Mouse (Mus musculus): ENCODE results near the gene Arl5c. TPM values are rescaled to one million over a fixed set of nuclear protein-coding genes. Genes with fewer than 3 reads are reported as not detected.
"Not testable (repeated sequence)": the region's sequence is repeated elsewhere in the genome, so short reads cannot be mapped to it uniquely, and the experiment has no call there.

Arl5c gene
- polyA plus RNA-seq, 1 experiment: 28.9 TPM

DNA sequence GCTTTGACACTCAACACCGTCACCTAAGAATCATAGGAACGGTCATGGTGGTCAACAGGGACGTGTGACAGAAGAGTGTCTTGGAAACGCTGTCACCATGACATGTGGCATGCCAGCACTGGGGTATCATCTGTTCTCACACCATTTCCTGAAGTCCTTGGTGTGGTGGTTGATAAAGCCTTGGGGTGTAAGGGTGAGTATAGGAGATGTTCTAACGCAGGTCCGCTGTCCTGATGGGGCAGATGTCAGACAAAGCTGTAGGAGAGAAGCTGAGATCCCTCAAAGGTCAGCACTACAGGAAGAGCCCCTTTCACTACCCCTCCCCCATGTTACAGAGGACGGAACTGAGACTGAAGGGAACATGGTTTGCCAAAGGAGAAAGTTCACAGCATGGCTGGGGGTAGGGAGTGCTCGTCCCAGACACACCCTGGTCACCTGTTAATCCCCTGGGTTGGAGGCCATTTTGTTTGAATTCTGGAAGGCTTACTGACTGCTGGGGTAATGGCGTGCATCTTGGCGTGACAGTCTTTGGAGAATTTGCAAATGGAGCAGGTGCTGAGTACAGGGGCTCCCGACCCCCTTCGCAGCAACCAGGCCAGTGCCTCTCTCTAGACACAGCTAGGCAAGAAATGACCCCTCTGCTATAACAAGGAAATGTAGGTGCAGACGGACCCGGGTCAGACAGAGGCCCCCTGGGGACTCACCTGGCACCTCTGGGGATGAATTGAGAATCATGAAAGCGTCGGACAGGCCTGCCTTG, 42.6 kb downstream of the Arl5c start:
- H3K4me3 ChIP-seq (ENCODE audit: extremely low read depth, insufficient read depth, insufficient read length): no peak overlapping the region
- 77% methylated on average over 16 of the region's 16 CpGs for WGBS
- peaks cover 5% of the 10 kb centered on the region; the same call in 1 of the 2 replicates for H3K4me1 ChIP-seq (ENCODE audit: control insufficient read depth, insufficient read depth, insufficient read length)
- no peaks in the 10 kb centered on the region for H3K27me3 ChIP-seq (ENCODE audit: control insufficient read depth, insufficient read depth, low read length)
- H3K36me3 ChIP-seq (ENCODE audit: control insufficient read depth, insufficient read depth, low read length): no peaks in the 10 kb centered on the region
- TF ChIP-seq POLR2A (IDR thresholded peaks at IDR 0.05; ENCODE audit: low read depth, low read length): no peak
- TF ChIP-seq CTCF (IDR thresholded peaks at IDR 0.05; ENCODE audit: extremely low read depth, insufficient read depth, insufficient read length, insufficient replicate concordance): no peak
- no peak overlapping the region for H3K27ac ChIP-seq (ENCODE audit: insufficient read depth, low read length)
- DNase-seq (ENCODE audit: low read depth in 1 of 2, low spot score in 2 of 2): no peak

DNA sequence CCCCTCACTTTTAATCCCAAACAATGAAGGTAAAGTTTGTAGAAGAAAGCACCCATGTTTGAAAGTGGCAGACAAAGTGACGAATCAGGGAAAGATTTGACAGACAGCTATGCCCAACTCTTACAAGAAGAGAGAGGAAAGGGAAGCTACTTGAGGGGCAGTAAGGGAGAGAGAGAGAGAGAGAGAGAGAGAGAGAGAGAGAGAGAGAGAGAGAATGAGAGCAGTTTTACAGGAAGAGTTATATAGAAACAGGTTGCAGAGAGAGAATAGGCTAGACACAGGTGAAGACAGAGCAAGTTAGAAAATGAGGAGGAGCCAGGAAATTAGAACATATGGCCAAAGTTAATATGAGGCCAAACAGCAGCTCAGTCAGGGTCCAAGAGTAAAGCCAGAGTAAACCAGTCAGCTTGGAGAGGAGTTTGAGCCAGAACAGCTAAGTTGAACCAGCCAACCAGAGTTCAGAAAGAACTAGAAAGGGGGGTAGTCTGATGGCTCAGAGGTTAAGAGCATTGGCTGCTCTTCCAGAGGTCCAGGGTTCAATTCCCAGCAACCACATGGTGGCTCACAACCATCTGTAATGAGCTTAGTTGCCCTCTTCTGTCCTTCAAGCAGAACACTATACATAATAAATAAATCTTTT, 43.5 kb downstream of the Arl5c start:
- no peak for DNase-seq (ENCODE audit: low read depth in 1 of 2, low spot score in 2 of 2)
- Histone ChIP-seq H3K27me3 (ENCODE audit: control insufficient read depth, insufficient read depth, low read length) (no peaks in the 10 kb centered on the region), H3K4me3 (ENCODE audit: extremely low read depth, insufficient read depth, insufficient read length) (no peak overlapping the region), H3K36me3 (ENCODE audit: control insufficient read depth, insufficient read depth, low read length) (no peaks in the 10 kb centered on the region), H3K4me1 (ENCODE audit: control insufficient read depth, insufficient read depth, insufficient read length) (peaks cover 5% of the 10 kb centered on the region; the same call in 1 of the 2 replicates), H3K27ac (ENCODE audit: insufficient read depth, low read length) (no peak overlapping the region)
- no peak for TF ChIP-seq POLR2A (IDR thresholded peaks at IDR 0.05; ENCODE audit: low read depth, low read length)
- TF ChIP-seq CTCF (IDR thresholded peaks at IDR 0.05; ENCODE audit: extremely low read depth, insufficient read depth, insufficient read length, insufficient replicate concordance): no peak
- 86% methylated on average over 1 of the region's 1 CpGs for WGBS

DNA sequence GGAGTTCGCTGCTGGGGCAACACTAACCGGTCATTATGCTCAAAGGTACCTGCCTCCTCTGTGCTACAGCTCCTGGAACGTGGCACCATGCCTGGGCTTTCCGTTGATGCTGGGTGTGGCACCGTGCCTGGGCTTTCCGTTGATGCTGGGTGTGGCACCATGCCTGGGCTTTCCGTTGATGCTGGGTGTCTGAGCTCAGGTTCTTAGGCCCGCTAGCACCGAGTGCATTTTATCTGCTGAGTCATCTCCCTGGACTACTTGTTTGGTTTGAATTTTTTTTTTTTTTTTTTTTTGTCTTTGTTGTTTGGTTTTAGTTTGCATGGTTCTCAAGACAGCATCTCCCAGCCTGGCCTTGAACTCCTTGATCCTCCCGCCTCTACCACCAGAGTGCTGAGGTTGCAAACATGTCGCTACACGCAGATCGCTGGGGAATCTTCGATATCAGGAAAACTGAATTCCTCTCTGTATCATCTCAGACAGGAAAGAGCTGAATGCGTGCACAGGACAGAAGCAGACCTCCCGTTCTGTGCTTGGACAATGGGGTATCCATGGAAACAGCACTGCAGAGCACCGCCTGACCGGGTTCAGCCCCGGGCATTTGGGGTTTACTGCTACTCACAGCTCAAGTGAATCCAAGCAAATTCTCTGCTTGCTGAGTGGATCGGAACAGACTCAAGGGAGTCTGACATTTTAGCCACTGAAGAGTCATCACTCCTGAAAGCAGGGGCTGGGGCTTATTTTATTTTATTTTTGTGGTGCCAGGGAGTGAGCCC, 46.1 kb downstream of the Arl5c start:
- Histone ChIP-seq H3K27ac (ENCODE audit: insufficient read depth, low read length) (no peak overlapping the region), H3K4me3 (ENCODE audit: extremely low read depth, insufficient read depth, insufficient read length) (no peak overlapping the region), H3K4me1 (ENCODE audit: control insufficient read depth, insufficient read depth, insufficient read length) (peaks cover 8% of the 10 kb centered on the region; the same call in 1 of the 2 replicates), H3K27me3 (ENCODE audit: control insufficient read depth, insufficient read depth, low read length) (no peaks in the 10 kb centered on the region), H3K36me3 (ENCODE audit: control insufficient read depth, insufficient read depth, low read length) (no peaks in the 10 kb centered on the region)
- TF ChIP-seq CTCF (IDR thresholded peaks at IDR 0.05; ENCODE audit: extremely low read depth, insufficient read depth, insufficient read length, insufficient replicate concordance) (no peak), POLR2A (IDR thresholded peaks at IDR 0.05; ENCODE audit: low read depth, low read length) (no peak)
- WGBS: 73% methylated on average over 20 of the region's 20 CpGs
- no peak for DNase-seq (ENCODE audit: low read depth in 1 of 2, low spot score in 2 of 2)

DNA sequence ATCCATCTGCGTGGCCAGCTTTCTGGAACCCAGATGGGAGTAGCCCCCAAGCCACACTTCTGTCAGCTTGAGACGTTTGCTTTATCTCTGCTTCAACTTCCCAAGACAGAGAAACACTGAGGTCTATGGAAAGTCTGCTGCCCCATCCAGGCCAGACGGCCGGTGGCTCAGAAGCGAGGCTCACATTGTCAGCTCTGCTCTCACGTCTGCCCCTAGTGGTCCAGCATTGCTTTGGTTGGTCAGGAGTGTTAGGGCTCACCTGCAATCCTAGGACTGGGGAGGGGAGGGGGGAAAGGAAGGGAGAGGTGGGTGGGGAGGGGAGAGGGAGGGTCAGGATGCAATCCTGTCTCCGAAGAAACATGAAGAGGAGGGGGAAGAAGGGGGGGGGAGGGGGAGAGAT, 48.6 kb downstream of the Arl5c start:
- Histone ChIP-seq H3K36me3 (ENCODE audit: control insufficient read depth, insufficient read depth, low read length) (no peaks in the 10 kb centered on the region), H3K4me3 (ENCODE audit: extremely low read depth, insufficient read depth, insufficient read length) (no peak overlapping the region), H3K27me3 (ENCODE audit: control insufficient read depth, insufficient read depth, low read length) (no peaks in the 10 kb centered on the region), H3K27ac (ENCODE audit: insufficient read depth, low read length) (no peak overlapping the region), H3K4me1 (ENCODE audit: control insufficient read depth, insufficient read depth, insufficient read length) (peaks cover 3% of the 10 kb centered on the region; the same call in 1 of the 2 replicates)
- peak; percentile 15 to 47 for DNase-seq (ENCODE audit: low read depth in 1 of 2, low spot score in 2 of 2)
- TF ChIP-seq CTCF (IDR thresholded peaks at IDR 0.05; ENCODE audit: extremely low read depth, insufficient read depth, insufficient read length, insufficient replicate concordance): peak; percentile 56; the same call in 1 of the 2 replicates
- no peak for TF ChIP-seq POLR2A (IDR thresholded peaks at IDR 0.05; ENCODE audit: low read depth, low read length)
- WGBS: 30% methylated on average over 7 of the region's 7 CpGs

DNA sequence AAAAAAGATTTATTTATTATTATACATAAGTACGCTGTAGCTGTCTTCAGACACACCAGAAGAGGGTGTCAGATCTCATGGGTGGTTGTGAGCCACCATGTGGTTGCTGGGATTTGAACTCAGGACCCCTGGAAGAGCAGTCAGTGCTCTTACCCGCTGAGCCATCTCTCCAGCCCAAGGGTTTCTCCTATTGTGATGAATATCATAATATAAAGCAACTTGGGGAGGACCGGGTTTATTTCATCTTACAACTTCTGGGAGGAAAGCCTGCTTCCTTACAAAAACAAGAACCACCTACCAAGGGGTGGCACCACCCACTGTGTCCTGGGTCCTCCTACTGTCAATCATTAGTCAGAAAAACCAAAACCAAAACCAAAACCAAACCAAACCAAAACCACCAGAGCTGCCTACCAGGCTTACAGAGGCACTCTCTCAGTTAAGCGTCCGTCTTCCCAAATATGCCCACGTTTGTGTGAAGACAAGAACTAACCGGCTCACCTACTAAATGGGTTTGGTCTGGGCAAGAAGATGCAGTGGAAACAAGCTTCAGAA, 50.2 kb downstream of the Arl5c start:
- H3K27me3 ChIP-seq (ENCODE audit: control insufficient read depth, insufficient read depth, low read length); H3K4me3 ChIP-seq (ENCODE audit: extremely low read depth, insufficient read depth, insufficient read length); H3K36me3 ChIP-seq (ENCODE audit: control insufficient read depth, insufficient read depth, low read length); H3K27ac ChIP-seq (ENCODE audit: insufficient read depth, low read length); H3K4me1 ChIP-seq (ENCODE audit: control insufficient read depth, insufficient read depth, insufficient read length): not testable (repeated sequence)
- DNase-seq (ENCODE audit: low read depth in 1 of 2, low spot score in 2 of 2): peak in 1 of 2 experiments; percentile 37
- WGBS: 67% methylated on average over 7 of the region's 7 CpGs

DNA sequence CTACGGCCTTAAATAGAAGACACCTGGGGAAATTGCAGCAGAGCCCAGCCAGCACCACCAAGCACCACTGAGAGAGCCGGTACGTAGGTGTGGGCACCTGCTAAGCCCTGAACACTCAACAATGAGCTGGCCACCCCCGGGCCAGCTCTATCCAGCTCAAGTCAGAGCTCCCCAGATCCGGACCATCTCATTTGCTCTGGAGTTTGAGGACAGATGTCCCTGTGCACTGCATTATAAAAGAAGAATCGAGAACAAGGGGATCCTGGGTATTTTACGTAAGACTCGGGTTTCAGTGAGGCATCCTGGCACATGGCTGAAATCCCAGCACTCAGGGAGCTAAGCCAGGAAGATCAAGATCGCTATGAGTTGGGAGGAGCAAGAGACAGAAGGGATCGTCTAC, 51.0 kb downstream of the Arl5c start:
- Histone ChIP-seq H3K4me1 (ENCODE audit: control insufficient read depth, insufficient read depth, insufficient read length) (peaks cover 7% of the 10 kb centered on the region; the same call in 1 of the 2 replicates), H3K4me3 (ENCODE audit: extremely low read depth, insufficient read depth, insufficient read length) (no peak overlapping the region), H3K36me3 (ENCODE audit: control insufficient read depth, insufficient read depth, low read length) (no peaks in the 10 kb centered on the region), H3K27ac (ENCODE audit: insufficient read depth, low read length) (no peak overlapping the region), H3K27me3 (ENCODE audit: control insufficient read depth, insufficient read depth, low read length) (no peaks in the 10 kb centered on the region)
- TF ChIP-seq POLR2A (IDR thresholded peaks at IDR 0.05; ENCODE audit: low read depth, low read length) (no peak), CTCF (IDR thresholded peaks at IDR 0.05; ENCODE audit: extremely low read depth, insufficient read depth, insufficient read length, insufficient replicate concordance) (no peak)
- DNase-seq (ENCODE audit: low read depth in 1 of 2, low spot score in 2 of 2): no peak
- 96% methylated on average over 10 of the region's 10 CpGs for WGBS
